Mouse (Mus musculus) MEL (cell line): ENCODE measurements around the gene 4930544G11Rik. TPM values are rescaled to one million over a fixed set of nuclear protein-coding genes. Genes with fewer than 3 reads are reported as not detected.

Source experiments
- DNase-seq: peaks from one replicate; pipeline ENCODE4 v3.0.0; 2011; ENCODE audit warnings: low read depth, low spot score
- H3K27ac ChIP-seq: 2 replicates; pipeline ENCODE4 v1.5.1; 2012; ENCODE audit warnings: low read depth, mild to moderate bottlenecking, control low read depth, low read length, moderate library complexity; ENCODE audit not compliant: control insufficient read depth
- H3K27me3 ChIP-seq, 2 experiments: fragments of 150-350 bp in 1 of 2; sonication (generic) in 1 of 2; 2 replicates each; pipeline ENCODE4 v1.6.1; 2012; ENCODE audit warnings: low read length in 2 of 2, mild to moderate bottlenecking in 2 of 2, improper control_type of control experiment in 1 of 2, moderate library complexity in 1 of 2; ENCODE audit not compliant: insufficient read depth in 2 of 2, control insufficient read depth in 1 of 2
- H3K36me3 ChIP-seq, 2 experiments: 2 replicates each; pipeline ENCODE4 v1.6.1; 2012 to 2014; ENCODE audit warnings: low read length in 2 of 2, improper control_type of control experiment in 1 of 2, inconsistent platforms in 1 of 2, mild to moderate bottlenecking in 1 of 2; ENCODE audit not compliant: insufficient read depth in 2 of 2, control insufficient read depth in 1 of 2
- H3K4me1 ChIP-seq, 2 experiments: fragments of 150-350 bp in 1 of 2; sonication (generic) in 1 of 2; 2 replicates each; pipeline ENCODE4 v1.6.1; 2012; ENCODE audit warnings: low read length in 2 of 2, improper control_type of control experiment in 1 of 2, mild to moderate bottlenecking in 1 of 2; ENCODE audit not compliant: insufficient read depth in 2 of 2, control insufficient read depth in 1 of 2
- H3K4me3 ChIP-seq, 2 experiments: fragments of 150-350 bp in 1 of 2; sonication (generic) in 1 of 2; 2 replicates each; pipeline ENCODE4 v1.5.1; 2012; ENCODE audit warnings: low read depth in 2 of 2, low read length in 2 of 2, mild to moderate bottlenecking in 2 of 2, moderate library complexity in 2 of 2, control low read depth in 1 of 2, improper control_type of control experiment in 1 of 2; ENCODE audit not compliant: control insufficient read depth in 1 of 2, insufficient read depth in 1 of 2
- H3K79me2 ChIP-seq: 2 replicates; pipeline ENCODE4 v1.6.1; 2012; ENCODE audit warnings: mild to moderate bottlenecking, low read length, moderate library complexity; ENCODE audit not compliant: control insufficient read depth, poor library complexity, insufficient read depth
- H3K9ac ChIP-seq: 2 replicates; pipeline ENCODE4 v1.6.1; 2012; ENCODE audit warnings: low read depth, mild to moderate bottlenecking, control low read depth, low read length, moderate library complexity; ENCODE audit not compliant: control insufficient read depth, poor library complexity, severe bottlenecking
- H3K9me3 ChIP-seq: fragments of 150-350 bp; sonication (generic); replicated peaks from 2 replicates; pipeline ENCODE4 v1.6.1; 2012; ENCODE audit warnings: mild to moderate bottlenecking, low read length, improper control_type of control experiment, moderate library complexity; ENCODE audit not compliant: insufficient read depth
- CHD1 ChIP-seq: IDR thresholded peaks from 2 replicates; pipeline ENCODE4 v1.6.1; 2012; ENCODE audit warnings: low read depth, mild to moderate bottlenecking, inconsistent platforms, low read length, improper control_type of control experiment
- E2F4 ChIP-seq: IDR thresholded peaks from 2 replicates; pipeline ENCODE4 v1.6.1; 2011; ENCODE audit warnings: low read depth, low read length, improper control_type of control experiment, borderline replicate concordance
- EP300 ChIP-seq, 2 experiments: IDR thresholded peaks; 2 replicates each; pipeline ENCODE4 v1.6.1; 2011; ENCODE audit warnings: improper control_type of control experiment in 2 of 2, low read length in 2 of 2, low read depth in 1 of 2, mild to moderate bottlenecking in 1 of 2
- ETS1 ChIP-seq: IDR thresholded peaks from 2 replicates; pipeline ENCODE4 v1.6.1; 2012; ENCODE audit warnings: low read depth, mild to moderate bottlenecking, inconsistent platforms, low read length, improper control_type of control experiment, moderate library complexity
- GATA1 ChIP-seq: IDR thresholded peaks from 2 replicates; pipeline ENCODE4 v1.6.1; 2011; ENCODE audit warnings: low read depth, low read length, improper control_type of control experiment
- HCFC1 ChIP-seq: IDR thresholded peaks from 2 replicates; pipeline ENCODE4 v1.6.1; 2012; ENCODE audit warnings: low read depth, mild to moderate bottlenecking, inconsistent platforms, low read length, improper control_type of control experiment, moderate library complexity
- JUND ChIP-seq: IDR thresholded peaks from 2 replicates; pipeline ENCODE4 v1.6.1; 2011; ENCODE audit warnings: low read depth, mild to moderate bottlenecking, improper control_type of control experiment, low read length
- MAFK ChIP-seq: IDR thresholded peaks from 2 replicates; pipeline ENCODE4 v1.6.1; 2011; ENCODE audit warnings: low read depth, mild to moderate bottlenecking, low read length, improper control_type of control experiment, borderline replicate concordance
- MAX ChIP-seq: IDR thresholded peaks from 2 replicates; pipeline ENCODE4 v1.6.1; 2011; ENCODE audit warnings: low read length, improper control_type of control experiment
- MAZ ChIP-seq: IDR thresholded peaks from 2 replicates; pipeline ENCODE4 v1.6.1; 2012; ENCODE audit warnings: low read depth, mild to moderate bottlenecking, inconsistent platforms, low read length, improper control_type of control experiment
- MEF2A ChIP-seq: IDR thresholded peaks from 2 replicates; pipeline ENCODE4 v1.6.1; 2014; ENCODE audit warnings: low read depth, mild to moderate bottlenecking, inconsistent platforms, low read length, improper control_type of control experiment; ENCODE audit not compliant: poor library complexity, insufficient replicate concordance, severe bottlenecking; ENCODE audit errors: extremely low read depth
- POLR2A ChIP-seq, 2 experiments: IDR thresholded peaks; 2 replicates each; pipeline ENCODE4 v1.6.1; 2011 to 2012; ENCODE audit warnings: low read length in 2 of 2, mild to moderate bottlenecking in 2 of 2, control low read depth in 1 of 2, improper control_type of control experiment in 1 of 2, low read depth in 1 of 2, moderate library complexity in 1 of 2; ENCODE audit not compliant: control insufficient read depth in 1 of 2, insufficient read depth in 1 of 2, poor library complexity in 1 of 2
- POLR2AphosphoS2 ChIP-seq: IDR thresholded peaks from 2 replicates; pipeline ENCODE4 v1.6.1; 2011; ENCODE audit warnings: low read length, improper control_type of control experiment
- POLR2AphosphoS5 ChIP-seq: IDR thresholded peaks from 2 replicates; pipeline ENCODE4 v1.6.1; 2012; ENCODE audit warnings: low read depth, borderline replicate concordance, mild to moderate bottlenecking, inconsistent platforms, low read length, moderate library complexity, mixed read lengths
- RAD21 ChIP-seq: IDR thresholded peaks from 2 replicates; pipeline ENCODE4 v1.6.1; 2011; ENCODE audit warnings: mild to moderate bottlenecking, low read depth, low read length, improper control_type of control experiment
- SIN3A ChIP-seq: IDR thresholded peaks from 2 replicates; pipeline ENCODE4 v1.6.1; 2012; ENCODE audit warnings: low read length, improper control_type of control experiment, inconsistent platforms
- SMC3 ChIP-seq: IDR thresholded peaks from 2 replicates; pipeline ENCODE4 v1.6.1; 2011; ENCODE audit warnings: low read depth, low read length, improper control_type of control experiment
- TAL1 ChIP-seq: IDR thresholded peaks from 2 replicates; pipeline ENCODE4 v1.6.1; 2012; ENCODE audit warnings: mild to moderate bottlenecking, inconsistent platforms, low read length, moderate library complexity, mixed read lengths
- TCF12 ChIP-seq: IDR thresholded peaks from 2 replicates; pipeline ENCODE4 v1.6.1; 2014; ENCODE audit warnings: low read depth, mild to moderate bottlenecking, inconsistent platforms, low read length, improper control_type of control experiment, moderate library complexity
- UBTF ChIP-seq: IDR thresholded peaks from 2 replicates; pipeline ENCODE4 v1.6.1; 2012; ENCODE audit warnings: low read depth, mild to moderate bottlenecking, inconsistent platforms, low read length, improper control_type of control experiment, moderate library complexity, borderline replicate concordance; ENCODE audit not compliant: insufficient read depth
- USF1 ChIP-seq: IDR thresholded peaks from 2 replicates; pipeline ENCODE4 v1.6.1; 2014; ENCODE audit warnings: low read depth, mild to moderate bottlenecking, inconsistent platforms, low read length, improper control_type of control experiment, moderate library complexity
- USF2 ChIP-seq, 2 experiments: IDR thresholded peaks; 2 replicates each; pipeline ENCODE4 v1.6.1; 2011 to 2012; ENCODE audit warnings: improper control_type of control experiment in 2 of 2, low read length in 2 of 2, borderline replicate concordance in 1 of 2, inconsistent platforms in 1 of 2, low read depth in 1 of 2, mild to moderate bottlenecking in 1 of 2; ENCODE audit not compliant: insufficient read depth in 1 of 2
- ZKSCAN1 ChIP-seq: IDR thresholded peaks from 2 replicates; pipeline ENCODE4 v1.6.1; 2012; ENCODE audit warnings: low read depth, mild to moderate bottlenecking, inconsistent platforms, low read length, improper control_type of control experiment, moderate library complexity
- ZNF384 ChIP-seq: IDR thresholded peaks from 2 replicates; pipeline ENCODE4 v1.6.1; 2012; ENCODE audit warnings: low read depth, mild to moderate bottlenecking, inconsistent platforms, low read length, improper control_type of control experiment
- polyA plus RNA-seq, 2 experiments: library from polyadenylated mRNA; stranded (reverse) in 1 of 2; unstranded in 1 of 2; fragments of >175 nt in 1 of 2; fragments of >200 nt in 1 of 2; gene quantifications; 2 replicates each; pipeline versions ENCODE4 v1.2.1 to v1.2.4; 2012; ENCODE audit warnings: low replicate concordance in 2 of 2, low read depth in 1 of 2; ENCODE audit not compliant: insufficient read length in 2 of 2, insufficient read depth in 1 of 2, missing spikeins in 1 of 2
- total RNA-seq: library from RNA; depleted of rRNA; stranded (reverse); fragments of 300-350 nt; gene quantifications from 2 replicates; pipeline ENCODE4 v1.2.3, GENCODE M21; 2012

The 4930544G11Rik gene
- total and polyA plus RNA-seq, 3 experiments = not detected

DNA sequence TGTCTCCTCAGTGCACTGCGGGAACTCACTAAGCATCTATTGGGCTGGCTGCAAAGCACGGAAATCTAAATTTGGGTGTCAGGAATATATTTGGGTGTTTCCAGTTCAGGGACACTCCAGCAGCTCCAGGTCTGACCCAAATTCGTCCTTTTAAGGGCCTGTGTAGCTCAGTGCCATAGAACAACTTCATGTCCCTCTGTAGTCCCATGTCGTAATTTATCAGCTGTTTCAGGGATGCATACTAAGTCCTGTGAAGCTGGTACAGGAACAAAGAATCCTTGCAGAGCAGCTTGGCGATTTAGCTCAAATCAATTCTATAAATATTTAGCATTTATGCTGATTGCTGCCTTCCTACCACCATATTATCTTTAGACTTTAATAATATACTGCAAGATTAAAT is 37.0 kb upstream of the 4930544G11Rik start:
- H3K9ac ChIP-seq = no peak overlapping the region
- H3K4me1 ChIP-seq = no peaks in the 10 kb centered on the region
- H3K4me3 ChIP-seq = no peak overlapping the region
- no peak overlapping the region for H3K27ac ChIP-seq
- DNase-seq = no peak
- H3K79me2 ChIP-seq = no peaks in the 10 kb centered on the region
- no peaks in the 10 kb centered on the region for H3K9me3 ChIP-seq
- no peaks in the 10 kb centered on the region for H3K27me3 ChIP-seq
- H3K36me3 ChIP-seq = no peaks in the 10 kb centered on the region
- TF ChIP-seq SMC3 (no peak), TCF12 (no peak)
- TF ChIP-seq, all 39 proteins: peak for 0

DNA sequence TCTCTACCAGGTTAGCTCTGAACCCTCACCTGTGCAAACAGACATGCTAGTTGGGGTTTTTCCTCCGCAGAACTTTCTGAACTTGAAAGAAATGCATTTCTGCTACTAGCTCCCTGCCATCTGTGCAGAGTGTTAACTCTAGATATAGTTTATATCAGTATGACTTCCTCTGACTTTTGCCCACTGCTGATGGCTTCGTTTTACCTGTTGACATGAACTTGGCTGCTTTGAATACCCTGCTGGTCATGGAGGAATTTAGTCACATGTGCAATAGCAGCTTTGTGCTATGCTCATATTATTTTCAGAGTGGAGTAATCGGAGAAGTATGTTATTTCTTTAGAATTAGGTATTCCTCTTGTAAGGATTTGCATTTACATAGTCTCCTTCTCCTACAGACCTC is 30.7 kb upstream of the 4930544G11Rik start:
- H3K36me3 ChIP-seq = no peaks in the 10 kb centered on the region
- no peaks in the 10 kb centered on the region for H3K4me1 ChIP-seq
- H3K27me3 ChIP-seq = no peaks in the 10 kb centered on the region
- no peak overlapping the region for H3K4me3 ChIP-seq
- H3K9ac ChIP-seq = no peak overlapping the region
- H3K9me3 ChIP-seq = no peaks in the 10 kb centered on the region
- no peak for DNase-seq
- no peaks in the 10 kb centered on the region for H3K79me2 ChIP-seq
- TF ChIP-seq MAZ (no peak), USF1 (no peak), MAX (no peak), EP300 (IDR thresholded peaks at IDR 0.05; ENCODE audit: low read depth in 1 of 2, low read length in 2 of 2) (no peak), JUND (no peak), MAFK (no peak), POLR2AphosphoS5 (no peak), ETS1 (no peak), USF2 (IDR thresholded peaks at IDR 0.05; ENCODE audit: borderline replicate concordance in 1 of 2, insufficient read depth in 1 of 2, low read depth in 1 of 2, low read length in 2 of 2) (no peak), POLR2AphosphoS2 (no peak), MEF2A (no peak)
- no peak overlapping the region for H3K27ac ChIP-seq

DNA sequence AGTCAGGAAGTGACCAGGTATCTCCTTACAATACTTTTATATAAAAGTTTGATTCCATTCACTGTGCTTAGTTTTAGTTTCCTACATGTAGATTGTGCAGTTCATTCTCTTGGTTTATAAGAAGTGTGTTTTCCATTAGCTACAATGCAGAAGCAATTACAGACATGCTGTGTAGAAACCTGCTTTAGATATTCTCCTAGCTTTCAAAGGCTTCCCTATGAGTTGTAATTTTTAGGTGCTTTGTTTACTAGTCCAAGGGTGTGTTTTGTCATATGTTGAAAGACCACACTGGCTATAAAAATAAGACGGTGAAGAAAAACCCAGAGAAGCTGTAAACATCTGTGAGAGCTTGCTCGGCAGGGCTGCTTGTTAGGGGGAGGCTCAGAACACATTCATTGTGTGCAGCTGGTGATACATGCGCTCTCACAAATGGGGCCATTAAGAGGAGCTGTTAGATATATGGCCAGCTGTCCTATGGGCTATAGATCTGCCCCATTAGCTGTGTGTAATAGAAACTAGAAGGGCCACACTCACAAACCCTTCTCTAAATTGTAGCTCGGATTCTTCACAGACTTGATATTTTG is 28.8 kb upstream of the 4930544G11Rik start:
- H3K4me1 ChIP-seq = no peaks in the 10 kb centered on the region
- no peaks in the 10 kb centered on the region for H3K36me3 ChIP-seq
- H3K9ac ChIP-seq = no peak overlapping the region
- no peaks in the 10 kb centered on the region for H3K9me3 ChIP-seq
- H3K27ac ChIP-seq = no peak overlapping the region
- no peak for DNase-seq
- H3K79me2 ChIP-seq = no peaks in the 10 kb centered on the region
- no peaks in the 10 kb centered on the region for H3K27me3 ChIP-seq
- TF ChIP-seq MAX (no peak), RAD21 (no peak), E2F4 (no peak), GATA1 (no peak), CHD1 (no peak), UBTF (no peak), TAL1 (no peak), TCF12 (no peak), ZKSCAN1 (no peak), ZNF384 (no peak), POLR2AphosphoS5 (no peak), POLR2A (IDR thresholded peaks at IDR 0.05; ENCODE audit: control insufficient read depth in 1 of 2, insufficient read depth in 1 of 2, low read depth in 1 of 2, low read length in 2 of 2, poor library complexity in 1 of 2) (no peak), SIN3A (no peak), HCFC1 (no peak)
- no peak overlapping the region for H3K4me3 ChIP-seq
